Mouse (Mus musculus): ENCODE data around the gene 1700013F07Rik. TPM values are rescaled to one million over a fixed set of nuclear protein-coding genes. Genes with fewer than 3 reads are reported as not detected.

The 1700013F07Rik gene
- polyA plus RNA-seq, 1 experiment from 2014 or later: not detected

GRCm38 (mm10) chr3:108510716-108511483 is 23.1 kb upstream of the 1700013F07Rik start:
- Histone ChIP-seq H3K36me3 (no peaks in the 10 kb centered on the region), H3K9ac (no peak overlapping the region), H3K4me1 (0 out of 2 replicates have a peak, but pooled peaks cover 3% of the 10 kb centered on the region), H3K4me2 (no peak overlapping the region), H3K27ac (replicated peaks) (no peak overlapping the region), H3K9me3 (no peaks in the 10 kb centered on the region), H3K4me3 (no peak overlapping the region), H3K27me3 (replicated peaks) (0 out of 2 replicates have a peak, but pooled peaks cover 5% of the 10 kb centered on the region)
- ATAC-seq (ENCODE audit: extremely low read depth, insufficient number of reproducible peaks, low FRiP score, low TSS enrichment): no peak
- 38% methylated on average over 9 of the region's 9 CpGs for WGBS

- H3K27me3 ChIP-seq (replicated peaks): no peaks in the 10 kb centered on the region
- 60% methylated on average over 3 of the region's 3 CpGs for WGBS
- 0 out of 2 replicates have a peak, but pooled peaks cover 3% of the 10 kb centered on the region for H3K4me1 ChIP-seq
- H3K9me3 ChIP-seq: no peaks in the 10 kb centered on the region
- H3K36me3 ChIP-seq: no peaks in the 10 kb centered on the region
- no peak overlapping the region for H3K4me2 ChIP-seq
- H3K4me3 ChIP-seq: no peak overlapping the region
- H3K27ac ChIP-seq (replicated peaks): no peak overlapping the region
- no peak overlapping the region for H3K9ac ChIP-seq
- ATAC-seq (ENCODE audit: extremely low read depth, insufficient number of reproducible peaks, low FRiP score, low TSS enrichment): no peak
These were observed 20.5 kb upstream of the 1700013F07Rik start for GRCm38 (mm10) chr3:108513465-108513864.

GRCm38 (mm10) chr3:108518276-108518675 is 15.7 kb upstream of the 1700013F07Rik start:
- H3K4me2 ChIP-seq: no peak overlapping the region
- no peaks in the 10 kb centered on the region for H3K36me3 ChIP-seq
- 47% methylated on average over 4 of the region's 4 CpGs for WGBS
- ATAC-seq (ENCODE audit: extremely low read depth, insufficient number of reproducible peaks, low FRiP score, low TSS enrichment): no peak
- no peaks in the 10 kb centered on the region for H3K9me3 ChIP-seq
- no peak overlapping the region for H3K9ac ChIP-seq
- no peaks in the 10 kb centered on the region for H3K4me1 ChIP-seq
- H3K27me3 ChIP-seq (replicated peaks): 0 out of 2 replicates have a peak, but pooled peaks cover 7% of the 10 kb centered on the region
- H3K4me3 ChIP-seq: no peak overlapping the region
- H3K27ac ChIP-seq (replicated peaks): no peak overlapping the region

- no peak overlapping the region for H3K4me2 ChIP-seq
- H3K9me3 ChIP-seq: no peaks in the 10 kb centered on the region
- no peaks in the 10 kb centered on the region for H3K36me3 ChIP-seq
- H3K27me3 ChIP-seq (replicated peaks): 0 out of 2 replicates have a peak, but pooled peaks cover 7% of the 10 kb centered on the region
- H3K27ac ChIP-seq (replicated peaks): no peak overlapping the region
- no peaks in the 10 kb centered on the region for H3K4me1 ChIP-seq
- ATAC-seq (ENCODE audit: extremely low read depth, insufficient number of reproducible peaks, low FRiP score, low TSS enrichment): no peak
- WGBS: 73% methylated on average over 4 of the region's 4 CpGs
- no peak overlapping the region for H3K4me3 ChIP-seq
- H3K9ac ChIP-seq: no peak overlapping the region
These were observed 10.5 kb upstream of the 1700013F07Rik start for GRCm38 (mm10) chr3:108523415-108523814.

- no peak overlapping the region for H3K4me3 ChIP-seq
- H3K9ac ChIP-seq: no peak overlapping the region
- H3K27ac ChIP-seq (replicated peaks): no peak overlapping the region
- no peaks in the 10 kb centered on the region for H3K36me3 ChIP-seq
- H3K9me3 ChIP-seq: no peaks in the 10 kb centered on the region
- H3K27me3 ChIP-seq (replicated peaks): no peaks in the 10 kb centered on the region
- peaks cover 9% of the 10 kb centered on the region for H3K4me1 ChIP-seq
- no peak overlapping the region for H3K4me2 ChIP-seq
- no peak for ATAC-seq (ENCODE audit: extremely low read depth, insufficient number of reproducible peaks, low FRiP score, low TSS enrichment)
- WGBS: 87% methylated on average over 8 of the region's 8 CpGs
These were observed 5.5 kb upstream of the 1700013F07Rik start for GRCm38 (mm10) chr3:108528489-108528888.

GRCm38 (mm10) chr3:108533114-108533885 is 650 bp upstream of the 1700013F07Rik start:
- peak overlapping the region; percentile 44; the same call in 1 of the 2 replicates for H3K9ac ChIP-seq
- peaks cover 27% of the 10 kb centered on the region for H3K4me1 ChIP-seq
- no peak overlapping the region for H3K4me2 ChIP-seq
- ATAC-seq (ENCODE audit: extremely low read depth, insufficient number of reproducible peaks, low FRiP score, low TSS enrichment): no peak
- no peak overlapping the region; the same call in 1 of the 2 replicates for H3K27ac ChIP-seq (replicated peaks)
- 49% methylated on average over 9 of the region's 9 CpGs for WGBS
- H3K4me3 ChIP-seq: no peak overlapping the region
- no peaks in the 10 kb centered on the region for H3K36me3 ChIP-seq
- H3K9me3 ChIP-seq: no peaks in the 10 kb centered on the region
- peaks cover 36% of the 10 kb centered on the region for H3K27me3 ChIP-seq (replicated peaks)

- H3K9me3 ChIP-seq: no peaks in the 10 kb centered on the region
- no peaks in the 10 kb centered on the region for H3K36me3 ChIP-seq
- peak overlapping the region; percentile 56 for H3K4me3 ChIP-seq
- H3K27ac ChIP-seq (replicated peaks): no peak overlapping the region
- 5% methylated on average over 15 of the region's 15 CpGs for WGBS
- peak overlapping the region; percentile 85 for H3K4me2 ChIP-seq
- peaks cover 27% of the 10 kb centered on the region for H3K4me1 ChIP-seq
- peak overlapping the region; percentile 60; the same call in 1 of the 2 replicates for H3K9ac ChIP-seq
- ATAC-seq (ENCODE audit: extremely low read depth, insufficient number of reproducible peaks, low FRiP score, low TSS enrichment): no peak
- peaks cover 51% of the 10 kb centered on the region for H3K27me3 ChIP-seq (replicated peaks)
These were observed 2.1 kb downstream of the 1700013F07Rik start for GRCm38 (mm10) chr3:108535896-108536516.

- Histone ChIP-seq H3K4me2 (peak within 1 kb of the TSS; percentile 85), H3K9ac (peak within 1 kb of the TSS; percentile 64; the same call in 1 of the 2 replicates), H3K9me3 (no peaks in the 10 kb centered on the region), H3K36me3 (no peaks in the 10 kb centered on the region), H3K27me3 (replicated peaks) (peaks cover 51% of the 10 kb centered on the region), H3K27ac (replicated peaks) (no peak within 1 kb of the TSS), H3K4me3 (peak within 1 kb of the TSS; percentile 56), H3K4me1 (peaks cover 27% of the 10 kb centered on the region)
- 3% methylated on average over 35 of the region's 35 CpGs for WGBS
- no peak for ATAC-seq (ENCODE audit: extremely low read depth, insufficient number of reproducible peaks, low FRiP score, low TSS enrichment)
These were observed 2.7 kb downstream of the 1700013F07Rik start, which contains the start of gene 5330417C22Rik for GRCm38 (mm10) chr3:108536517-108537260. Gene 5330417C22Rik (minus strand): TSS chr3:108536536.

GRCm38 (mm10) chr3:108537303-108537702 is 3.4 kb downstream of the 1700013F07Rik start:
- peak overlapping the region; percentile 31 for H3K4me3 ChIP-seq
- WGBS: 5% methylated on average over 17 of the region's 17 CpGs
- peak overlapping the region; percentile 64; the same call in 1 of the 2 replicates for H3K9ac ChIP-seq
- no peak overlapping the region for H3K27ac ChIP-seq (replicated peaks)
- peak overlapping the region; percentile 63 for H3K4me2 ChIP-seq
- H3K27me3 ChIP-seq (replicated peaks): peaks cover 51% of the 10 kb centered on the region
- no peaks in the 10 kb centered on the region for H3K9me3 ChIP-seq
- H3K36me3 ChIP-seq: no peaks in the 10 kb centered on the region
- ATAC-seq (ENCODE audit: extremely low read depth, insufficient number of reproducible peaks, low FRiP score, low TSS enrichment): no peak
- peaks cover 27% of the 10 kb centered on the region for H3K4me1 ChIP-seq

GRCm38 (mm10) chr3:108542299-108542698 is 8.3 kb downstream of the 1700013F07Rik start:
- Histone ChIP-seq H3K4me1 (peaks cover 4% of the 10 kb centered on the region), H3K27ac (replicated peaks) (no peak overlapping the region), H3K9ac (no peak overlapping the region), H3K36me3 (no peaks in the 10 kb centered on the region), H3K9me3 (no peaks in the 10 kb centered on the region), H3K27me3 (replicated peaks) (peaks cover 29% of the 10 kb centered on the region; the same call in 1 of the 2 replicates), H3K4me2 (no peak overlapping the region), H3K4me3 (no peak overlapping the region)
- WGBS: 79% methylated on average over 11 of the region's 11 CpGs
- no peak for ATAC-seq (ENCODE audit: extremely low read depth, insufficient number of reproducible peaks, low FRiP score, low TSS enrichment)

Data from heart, embryonic 13.5 days (tissue).